Mouse (Mus musculus) hindbrain, embryonic 15.5 days (tissue): ENCODE results near the gene Chst11. TPM values are rescaled to one million over a fixed set of nuclear protein-coding genes. Genes with fewer than 3 reads are reported as not detected.

Experiments
- ATAC-seq: fragments of 200-750 bp; cut with Nextera tagmentation; 2 replicates; pipeline ENCODE4 v1.8.0; 2017; ENCODE audit warnings: low read depth, moderate number of reproducible peaks, moderate TSS enrichment; ENCODE audit not compliant: low FRiP score
- H3K27ac ChIP-seq: fragments of 300-500 bp; sonication (generic); replicated peaks from 2 replicates; pipeline ENCODE4 v1.5.1; 2015; ENCODE audit warnings: mild to moderate bottlenecking, inconsistent platforms
- H3K27me3 ChIP-seq: fragments of 300-500 bp; sonication (generic); 2 replicates; pipeline ENCODE4 v1.6.1; 2015; ENCODE audit warnings: control low read depth, inconsistent platforms
- H3K36me3 ChIP-seq: fragments of 300-500 bp; sonication (generic); 2 replicates; pipeline ENCODE4 v1.6.1; 2015; ENCODE audit warnings: control low read depth, inconsistent platforms
- H3K4me1 ChIP-seq: fragments of 300-500 bp; sonication (generic); replicated peaks from 2 replicates; pipeline ENCODE4 v1.6.1; 2015; ENCODE audit warnings: control low read depth, inconsistent platforms
- H3K4me2 ChIP-seq: fragments of 300-500 bp; sonication (generic); 2 replicates; pipeline ENCODE4 v1.6.1; 2015; ENCODE audit warnings: moderate library complexity, mild to moderate bottlenecking, inconsistent platforms
- H3K4me3 ChIP-seq: fragments of 300-500 bp; sonication (generic); 2 replicates; pipeline ENCODE4 v1.5.1; 2015; ENCODE audit warnings: mild to moderate bottlenecking, inconsistent platforms
- H3K9ac ChIP-seq: fragments of 300-500 bp; sonication (generic); 2 replicates; pipeline ENCODE4 v1.6.1; 2015; ENCODE audit warnings: inconsistent platforms
- H3K9me3 ChIP-seq: fragments of 300-500 bp; sonication (generic); 2 replicates; pipeline ENCODE4 v1.6.1; 2016; ENCODE audit warnings: control low read depth, inconsistent platforms
- WGBS: fragments of 180-500 bp; shearing (Covaris S2); methylation state at CpG from one replicate; pipeline ENCODE4 v1.1.7; 2015; 5-methylcytosine and 5-hydroxymethylcytosine counted together
- polyA plus RNA-seq: library from polyadenylated mRNA; unstranded; fragments of >200 nt; fragmentation: Nextera tagmentation; extraction: Ambion mirVana; gene quantifications from 2 replicates; pipeline ENCODE4 v1.2.1, GENCODE M21; 2015

The Chst11 gene
- polyA plus RNA-seq, 1 experiment from 2014 or later: 3.8 TPM

DNA sequence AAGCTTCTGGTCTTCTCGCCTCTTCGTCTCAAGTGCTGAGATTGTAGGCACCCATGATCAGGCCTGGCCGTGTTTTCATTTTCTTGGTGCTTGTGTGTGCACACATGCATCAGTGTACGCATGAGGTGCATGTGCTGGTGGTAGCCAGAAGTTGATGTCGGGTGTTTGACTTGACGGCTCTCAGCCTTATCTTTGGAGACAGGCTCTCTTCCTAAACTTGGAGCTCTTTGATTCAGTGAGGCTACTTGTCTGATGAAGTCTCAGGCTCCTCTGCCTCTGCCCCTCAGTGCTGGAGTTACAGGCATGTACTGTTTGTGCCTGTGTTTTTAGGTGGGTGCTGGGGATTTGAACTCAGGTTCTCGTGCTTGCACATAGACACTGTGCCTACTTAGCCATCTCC lies 9.0 kb downstream of the Chst11 start:
- no peaks in the 10 kb centered on the region for H3K9me3 ChIP-seq
- no peaks in the 10 kb centered on the region for H3K27me3 ChIP-seq
- H3K9ac ChIP-seq: no peak overlapping the region
- H3K4me3 ChIP-seq: no peak overlapping the region
- H3K36me3 ChIP-seq: no peaks in the 10 kb centered on the region
- WGBS: 97% methylated on average over 7 of the region's 7 CpGs
- H3K4me2 ChIP-seq: no peak overlapping the region
- ATAC-seq: no peak
- peaks cover 27% of the 10 kb centered on the region for H3K4me1 ChIP-seq
- no peak overlapping the region for H3K27ac ChIP-seq

DNA sequence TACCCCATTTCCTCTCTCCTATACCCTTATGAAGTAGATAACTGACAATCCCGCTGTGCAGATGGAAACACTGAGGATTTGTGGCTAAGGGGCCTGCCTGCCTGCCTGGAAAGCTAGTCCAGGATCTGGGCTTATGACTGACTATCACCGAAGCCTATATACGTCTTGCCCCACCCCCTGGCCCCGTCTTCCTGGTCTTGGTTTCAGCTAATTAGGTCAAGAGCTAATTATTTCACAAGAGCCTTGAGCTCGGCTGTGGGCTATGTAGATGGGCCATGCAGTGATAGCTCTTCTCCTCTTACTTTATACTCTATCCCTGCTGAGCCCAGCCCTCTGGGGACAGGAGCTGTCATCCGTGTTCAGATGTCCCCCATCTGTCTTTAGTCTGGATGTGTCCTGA lies 12.2 kb downstream of the Chst11 start:
- H3K9ac ChIP-seq: no peak overlapping the region
- WGBS: 76% methylated on average over 6 of the region's 6 CpGs
- H3K4me3 ChIP-seq: no peak overlapping the region
- ATAC-seq: no peak
- H3K36me3 ChIP-seq: no peaks in the 10 kb centered on the region
- H3K9me3 ChIP-seq: no peaks in the 10 kb centered on the region
- no peak overlapping the region for H3K4me2 ChIP-seq
- no peak overlapping the region for H3K27ac ChIP-seq
- 0 out of 2 replicates have a peak, but pooled peaks cover 10% of the 10 kb centered on the region for H3K4me1 ChIP-seq
- no peaks in the 10 kb centered on the region for H3K27me3 ChIP-seq

DNA sequence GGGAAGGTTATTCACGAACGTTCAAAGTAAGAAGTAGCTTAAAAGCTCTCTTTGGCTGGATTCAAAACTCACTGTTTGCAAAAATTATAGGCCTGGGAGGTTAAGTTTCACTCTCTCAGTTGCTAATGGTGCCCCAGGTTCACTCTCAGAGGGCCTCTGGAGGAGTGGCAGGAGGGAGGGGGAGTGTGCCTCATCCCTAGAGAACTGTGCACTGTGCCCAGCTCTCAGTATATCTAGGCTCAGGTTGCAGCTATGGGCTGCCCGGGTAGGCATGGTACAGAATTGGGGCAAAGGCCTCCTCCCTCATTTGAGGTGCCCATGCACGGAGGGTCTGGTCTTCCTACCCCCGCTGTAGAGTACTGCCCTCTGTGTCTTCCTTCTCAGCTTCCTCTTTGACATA lies 14.9 kb downstream of the Chst11 start:
- no peaks in the 10 kb centered on the region for H3K36me3 ChIP-seq
- no peak overlapping the region for H3K4me3 ChIP-seq
- H3K9ac ChIP-seq: no peak overlapping the region
- WGBS: 89% methylated on average over 5 of the region's 5 CpGs
- H3K4me2 ChIP-seq: no peak overlapping the region
- H3K27me3 ChIP-seq: no peaks in the 10 kb centered on the region
- H3K4me1 ChIP-seq: no peaks in the 10 kb centered on the region
- H3K9me3 ChIP-seq: no peaks in the 10 kb centered on the region
- H3K27ac ChIP-seq: no peak overlapping the region
- ATAC-seq: no peak

DNA sequence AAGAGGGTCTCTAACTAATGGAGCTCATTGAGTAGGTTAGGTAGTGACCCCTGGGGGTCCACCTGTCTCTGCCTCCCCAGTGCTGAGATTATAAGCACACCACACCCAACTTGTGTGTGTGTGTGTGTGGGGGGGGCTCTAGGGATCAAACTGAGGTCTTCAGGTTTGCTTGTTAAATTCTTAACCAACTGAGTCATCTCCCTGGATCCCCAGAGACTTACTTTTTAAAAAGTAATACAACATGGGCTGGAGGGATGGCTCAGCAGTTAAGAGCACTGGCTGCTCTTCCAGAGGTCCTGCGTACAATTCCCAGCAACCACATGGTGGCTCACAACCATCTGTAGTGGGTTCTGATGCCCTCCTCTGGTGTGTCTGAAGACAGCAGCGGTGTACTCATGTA lies 15.4 kb downstream of the Chst11 start:
- Histone ChIP-seq H3K4me3 (no peak overlapping the region), H3K9ac (no peak overlapping the region), H3K4me2 (no peak overlapping the region), H3K4me1 (no peaks in the 10 kb centered on the region), H3K36me3 (no peaks in the 10 kb centered on the region), H3K27me3 (no peaks in the 10 kb centered on the region), H3K9me3 (no peaks in the 10 kb centered on the region), H3K27ac (no peak overlapping the region)
- no peak for ATAC-seq
- 95% methylated on average over 2 of the region's 2 CpGs for WGBS

DNA sequence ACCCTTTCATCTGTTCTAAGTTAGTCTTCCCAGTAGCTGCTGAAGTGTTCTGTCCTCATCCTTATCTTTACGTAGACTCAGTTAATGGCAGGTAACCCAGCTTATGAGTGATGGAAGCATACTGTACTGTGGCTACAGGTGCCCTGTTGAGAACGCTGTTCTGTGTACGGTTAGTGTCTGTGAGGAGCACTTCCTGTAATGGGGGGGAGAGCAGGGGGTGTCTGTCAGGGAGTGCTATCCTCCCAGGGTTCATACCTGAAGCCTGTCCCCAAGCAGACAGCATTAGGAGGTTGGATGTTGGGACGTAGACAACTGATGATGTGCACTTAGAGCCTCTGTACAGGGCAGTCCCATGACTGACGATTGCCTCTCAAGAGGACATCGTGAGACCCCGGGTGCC lies 18.6 kb downstream of the Chst11 start:
- no peak for ATAC-seq
- Histone ChIP-seq H3K9me3 (0 out of 2 replicates have a peak, but pooled peaks cover 3% of the 10 kb centered on the region), H3K27me3 (no peaks in the 10 kb centered on the region), H3K9ac (no peak overlapping the region), H3K4me3 (no peak overlapping the region), H3K4me2 (no peak overlapping the region), H3K4me1 (peaks cover 3% of the 10 kb centered on the region; the same call in 1 of the 2 replicates), H3K36me3 (no peaks in the 10 kb centered on the region), H3K27ac (no peak overlapping the region)
- 96% methylated on average over 7 of the region's 7 CpGs for WGBS

DNA sequence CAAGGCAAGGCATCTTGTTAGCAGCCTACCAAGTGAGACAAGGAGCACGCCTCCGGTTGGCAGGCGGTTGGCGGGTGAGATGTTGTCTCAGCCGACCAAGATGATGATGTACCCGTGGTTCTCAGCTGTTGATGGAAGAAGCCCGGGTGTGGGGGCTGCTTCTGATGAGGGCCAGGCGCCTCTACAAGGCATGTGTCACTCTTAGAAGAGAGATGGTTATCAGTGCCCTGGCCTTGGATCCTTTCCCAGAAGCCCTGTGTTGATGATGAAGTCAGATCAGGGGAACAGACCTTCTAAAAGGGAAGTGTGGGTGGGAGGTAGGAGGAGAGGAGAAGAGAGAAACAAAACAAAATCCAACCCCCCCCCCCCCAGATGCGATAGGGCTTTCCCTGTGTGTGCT lies 19.1 kb downstream of the Chst11 start:
- H3K9me3 ChIP-seq: 0 out of 2 replicates have a peak, but pooled peaks cover 3% of the 10 kb centered on the region
- H3K27me3 ChIP-seq: no peaks in the 10 kb centered on the region
- no peaks in the 10 kb centered on the region for H3K36me3 ChIP-seq
- H3K4me2 ChIP-seq: no peak overlapping the region
- no peak overlapping the region for H3K4me3 ChIP-seq
- 78% methylated on average over 9 of the region's 9 CpGs for WGBS
- H3K27ac ChIP-seq: no peak overlapping the region
- H3K9ac ChIP-seq: no peak overlapping the region
- peaks cover 8% of the 10 kb centered on the region; the same call in 1 of the 2 replicates for H3K4me1 ChIP-seq
- no peak for ATAC-seq

DNA sequence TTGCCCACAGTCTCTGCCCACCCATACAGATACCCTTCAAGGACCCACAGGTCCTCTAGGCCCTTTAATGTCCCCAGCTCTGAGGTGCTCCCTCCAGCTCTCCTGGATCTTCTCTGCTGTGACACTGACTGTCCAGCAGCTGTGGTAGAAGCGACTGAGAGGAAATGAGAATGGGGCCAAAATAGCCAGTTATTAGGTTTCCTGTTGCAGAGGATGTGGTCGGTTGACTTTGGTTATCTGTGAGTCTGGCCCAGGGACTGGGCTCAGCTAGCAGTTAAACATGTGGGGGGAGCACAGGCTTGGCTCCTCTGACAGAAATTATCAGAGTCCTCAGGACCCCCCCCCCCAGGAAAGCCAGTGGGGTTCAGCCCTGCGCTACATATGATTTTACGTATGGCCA lies 19.7 kb downstream of the Chst11 start:
- no peak overlapping the region for H3K9ac ChIP-seq
- H3K4me1 ChIP-seq: peaks cover 11% of the 10 kb centered on the region; the same call in 1 of the 2 replicates
- no peaks in the 10 kb centered on the region for H3K27me3 ChIP-seq
- no peak overlapping the region for H3K4me3 ChIP-seq
- no peaks in the 10 kb centered on the region for H3K36me3 ChIP-seq
- 91% methylated on average over 4 of the region's 4 CpGs for WGBS
- 0 out of 2 replicates have a peak, but pooled peaks cover 3% of the 10 kb centered on the region for H3K9me3 ChIP-seq
- H3K27ac ChIP-seq: no peak overlapping the region
- no peak overlapping the region for H3K4me2 ChIP-seq
- ATAC-seq: no peak

DNA sequence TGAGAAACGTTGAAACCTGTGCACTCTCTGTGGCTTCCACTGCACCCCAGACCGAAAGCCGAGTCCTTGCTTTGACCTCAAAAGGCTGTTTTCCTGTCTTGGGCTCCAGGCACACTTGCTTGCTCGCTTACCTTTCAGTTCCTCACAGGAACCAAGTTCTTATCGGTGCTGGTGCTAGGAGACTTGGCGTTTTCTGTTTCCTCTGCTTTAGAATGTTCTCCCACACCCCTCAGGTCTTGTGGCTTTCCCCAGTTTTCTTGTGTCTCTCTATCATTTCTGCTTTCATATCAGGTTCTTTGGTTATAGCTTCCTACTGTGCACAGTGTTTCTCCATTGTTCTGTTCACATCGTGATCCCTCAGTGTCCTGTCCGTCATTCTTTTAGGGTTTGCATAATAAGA lies 21.0 kb downstream of the Chst11 start:
- Histone ChIP-seq H3K9me3 (0 out of 2 replicates have a peak, but pooled peaks cover 3% of the 10 kb centered on the region), H3K27ac (no peak overlapping the region), H3K4me1 (peaks cover 11% of the 10 kb centered on the region; the same call in 1 of the 2 replicates), H3K9ac (no peak overlapping the region), H3K4me3 (no peak overlapping the region), H3K4me2 (no peak overlapping the region), H3K36me3 (no peaks in the 10 kb centered on the region), H3K27me3 (no peaks in the 10 kb centered on the region)
- ATAC-seq: no peak
- WGBS: 89% methylated on average over 8 of the region's 8 CpGs

DNA sequence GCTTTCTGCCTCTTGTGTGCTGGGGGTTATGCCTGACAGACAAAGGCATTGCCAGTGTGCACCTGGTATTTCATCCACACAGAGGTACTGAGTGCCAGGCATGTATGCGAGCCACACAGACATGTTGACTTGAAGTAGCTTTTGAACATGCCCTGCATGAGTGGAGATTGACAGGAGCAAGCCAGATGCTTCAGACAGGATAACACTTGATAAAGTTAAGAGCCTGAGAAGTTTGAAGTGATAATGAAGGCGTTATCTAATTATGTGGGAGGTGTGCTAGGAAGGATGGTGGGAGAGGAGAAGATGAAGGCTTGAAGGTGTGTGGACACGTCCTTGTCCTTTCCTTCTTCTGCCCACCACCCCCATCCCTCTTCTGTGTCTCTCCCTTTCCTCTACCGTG lies 28.7 kb downstream of the Chst11 start:
- ATAC-seq: no peak
- no peak overlapping the region for H3K4me3 ChIP-seq
- WGBS: 83% methylated on average over 4 of the region's 4 CpGs
- H3K9me3 ChIP-seq: no peaks in the 10 kb centered on the region
- H3K4me2 ChIP-seq: no peak overlapping the region
- H3K9ac ChIP-seq: no peak overlapping the region
- no peaks in the 10 kb centered on the region for H3K27me3 ChIP-seq
- H3K4me1 ChIP-seq: peaks cover 24% of the 10 kb centered on the region
- H3K27ac ChIP-seq: no peak overlapping the region
- H3K36me3 ChIP-seq: no peaks in the 10 kb centered on the region

DNA sequence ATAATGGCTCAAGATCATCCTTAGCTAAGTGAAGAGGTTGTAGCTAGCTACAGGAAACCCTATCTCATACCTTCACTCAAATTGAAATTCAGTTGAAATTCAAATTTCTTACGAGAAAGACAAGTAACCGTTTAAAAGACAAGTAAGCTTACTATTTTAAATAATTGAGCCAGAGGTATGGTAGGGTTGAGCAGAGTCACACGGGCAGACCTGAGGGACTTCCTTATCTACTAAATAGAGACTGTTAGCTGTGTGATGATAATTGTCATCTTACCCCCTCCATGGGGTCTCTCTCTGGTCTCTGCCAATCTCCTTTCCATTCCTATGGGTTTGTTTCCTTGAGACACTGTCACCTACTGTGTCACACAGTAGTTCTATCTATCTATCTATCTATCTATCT lies 30.6 kb downstream of the Chst11 start:
- Histone ChIP-seq H3K9ac (no peak overlapping the region), H3K27ac (no peak overlapping the region), H3K4me2 (no peak overlapping the region), H3K27me3 (no peaks in the 10 kb centered on the region), H3K9me3 (no peaks in the 10 kb centered on the region), H3K4me3 (no peak overlapping the region), H3K36me3 (no peaks in the 10 kb centered on the region), H3K4me1 (peaks cover 35% of the 10 kb centered on the region)
- 95% methylated on average over 3 of the region's 3 CpGs for WGBS
- ATAC-seq: no peak

DNA sequence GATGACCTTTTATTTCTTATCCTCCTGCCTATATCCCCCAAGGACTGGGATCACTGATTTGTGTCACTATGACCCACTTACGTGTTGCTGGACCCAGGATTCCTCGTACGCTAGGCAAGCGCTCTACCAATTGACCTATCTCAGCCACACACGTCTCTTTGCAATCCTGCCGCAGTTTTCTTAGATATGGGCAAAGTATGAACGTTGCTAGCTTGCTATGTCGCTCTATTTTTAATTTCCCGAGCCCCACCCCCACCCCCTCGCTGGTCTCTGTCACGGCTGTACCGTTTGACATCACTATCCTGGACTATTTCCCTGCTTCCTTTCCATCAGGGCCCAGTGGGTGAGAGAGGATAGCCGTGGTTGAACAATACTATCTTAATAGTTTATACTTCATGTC lies 31.5 kb downstream of the Chst11 start:
- H3K4me1 ChIP-seq: peaks cover 39% of the 10 kb centered on the region
- H3K9me3 ChIP-seq: no peaks in the 10 kb centered on the region
- H3K27me3 ChIP-seq: no peaks in the 10 kb centered on the region
- H3K27ac ChIP-seq: no peak overlapping the region
- H3K9ac ChIP-seq: no peak overlapping the region
- no peak overlapping the region for H3K4me2 ChIP-seq
- 85% methylated on average over 13 of the region's 13 CpGs for WGBS
- no peaks in the 10 kb centered on the region for H3K36me3 ChIP-seq
- H3K4me3 ChIP-seq: no peak overlapping the region
- ATAC-seq: no peak

DNA sequence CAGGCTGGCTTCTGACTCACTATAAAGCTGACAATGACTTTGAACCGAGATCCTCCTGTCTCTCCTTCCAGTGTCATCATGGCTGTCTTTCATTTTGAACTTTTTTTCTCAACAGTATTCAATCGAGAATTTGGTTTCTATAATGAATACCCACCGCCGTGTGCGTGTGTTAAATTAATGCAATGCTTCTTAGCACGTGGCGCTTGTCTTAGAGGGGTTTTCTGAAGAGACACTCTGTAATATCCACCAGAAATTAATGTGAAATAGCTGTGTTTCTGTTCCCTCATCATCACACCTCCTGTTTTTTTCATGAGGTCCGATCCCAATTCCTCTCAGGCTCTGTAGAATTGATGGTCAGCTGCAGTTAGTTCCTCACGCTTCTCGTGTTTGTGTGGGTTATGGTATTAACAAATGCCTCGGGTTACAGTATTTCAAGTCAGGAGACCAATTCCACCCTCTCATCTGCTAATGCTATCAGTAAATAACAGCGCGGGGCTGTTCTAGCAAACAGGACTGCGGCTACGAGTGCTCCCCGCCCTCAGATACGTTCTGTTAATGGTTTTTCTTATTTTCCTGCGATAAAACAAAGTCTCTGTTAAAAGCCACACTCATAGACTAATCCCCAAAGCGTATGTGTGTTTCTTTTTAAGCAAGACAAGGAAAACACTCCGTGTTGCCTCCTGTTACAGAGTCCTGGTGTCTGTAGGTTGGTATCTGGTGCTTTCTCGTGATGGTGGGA lies 32.6 kb downstream of the Chst11 start:
- Histone ChIP-seq H3K27ac (no peak overlapping the region), H3K9me3 (no peaks in the 10 kb centered on the region), H3K36me3 (no peaks in the 10 kb centered on the region), H3K9ac (no peak overlapping the region), H3K4me2 (0 out of 2 replicates have a peak overlapping the region, but pooled peaks have one; percentile 2), H3K27me3 (no peaks in the 10 kb centered on the region), H3K4me3 (no peak overlapping the region), H3K4me1 (peaks cover 34% of the 10 kb centered on the region)
- 65% methylated on average over 21 of the region's 21 CpGs for WGBS
- ATAC-seq: no peak

DNA sequence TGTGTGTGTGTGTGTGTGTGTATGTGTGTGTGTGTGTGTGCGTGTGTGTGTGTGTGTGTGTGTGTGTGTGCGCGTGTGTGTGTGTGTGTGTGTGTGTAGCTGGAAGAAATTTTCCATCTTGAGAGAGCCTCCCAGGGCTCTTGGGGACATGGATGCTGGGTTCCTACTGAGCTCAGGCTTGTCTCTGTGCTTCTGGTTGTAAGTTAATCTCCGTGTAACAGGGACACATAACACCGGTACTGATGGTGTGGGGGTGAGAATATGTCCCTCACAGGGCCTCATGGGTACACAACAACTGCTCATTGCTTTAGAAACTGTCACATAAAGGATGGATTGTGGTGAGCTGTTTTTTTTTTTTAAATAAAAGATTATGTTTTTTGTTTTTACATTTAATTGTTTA lies 33.2 kb downstream of the Chst11 start:
- H3K27ac ChIP-seq: no peak overlapping the region

More for the DNA sequence above, 33.2 kb downstream of the Chst11 start:
- Histone ChIP-seq H3K27me3 (no peaks in the 10 kb centered on the region), H3K4me2 (no peak overlapping the region), H3K9ac (no peak overlapping the region), H3K4me1 (peaks cover 34% of the 10 kb centered on the region), H3K36me3 (no peaks in the 10 kb centered on the region), H3K9me3 (no peaks in the 10 kb centered on the region), H3K4me3 (no peak overlapping the region)
- WGBS: 69% methylated on average over 4 of the region's 5 CpGs
- no peak for ATAC-seq
